Mouse (Mus musculus): ENCODE data around the gene Ppp6r1.

Gene Ppp6r1

DNA sequence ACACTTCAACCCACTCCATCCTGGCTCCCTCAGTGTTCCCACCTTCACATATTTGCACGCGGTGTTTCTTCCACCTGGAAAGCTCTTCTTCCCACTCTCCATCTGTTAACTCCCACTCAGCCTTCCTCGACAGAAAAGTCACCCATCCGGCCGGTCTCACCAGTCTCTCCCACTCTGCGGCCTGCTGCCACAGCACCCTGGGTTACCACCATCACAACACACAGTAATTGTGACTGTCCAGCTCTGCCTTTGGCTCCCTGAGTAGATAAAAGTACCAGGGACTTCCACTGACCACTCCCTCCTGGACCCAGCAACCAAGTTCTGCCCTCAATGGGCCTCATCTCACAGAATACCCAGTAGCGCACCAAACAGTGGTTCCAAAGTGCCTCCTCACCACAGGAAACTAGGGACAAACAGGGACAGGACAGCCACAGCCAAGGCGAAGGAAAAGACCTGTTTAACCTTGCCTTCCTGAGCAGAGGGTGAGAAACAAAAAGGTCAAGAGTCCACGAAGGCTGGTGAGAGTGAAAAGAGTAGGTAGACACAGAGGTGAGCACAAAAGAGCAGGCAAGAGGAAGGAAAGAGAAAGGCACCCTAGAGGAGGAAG is 1.2 kb downstream of the Ppp6r1 start:
- DNase-seq (ENCODE audit: low read depth, low spot score), result no peak

DNA sequence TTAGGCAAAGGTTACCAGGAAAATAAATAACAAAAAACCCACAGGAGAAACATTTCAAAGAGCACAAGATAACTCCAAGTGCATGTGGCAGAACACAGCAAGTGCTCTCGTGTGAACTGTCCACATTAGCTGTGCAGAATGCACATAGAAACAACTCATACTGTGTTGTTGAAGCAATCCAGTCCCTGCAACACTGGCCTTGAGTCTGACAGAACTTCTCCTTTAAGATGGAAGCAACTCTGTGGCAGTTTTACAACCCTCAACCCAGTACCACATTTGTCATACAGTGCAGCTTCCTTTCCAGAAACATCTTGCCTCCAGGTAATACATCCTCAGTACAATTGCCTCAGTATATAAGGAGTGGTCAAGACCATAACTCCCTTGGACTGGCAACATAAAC is 2.0 kb downstream of the Ppp6r1 start:
- DNase-seq (ENCODE audit: low read depth, low spot score), result no peak

DNA sequence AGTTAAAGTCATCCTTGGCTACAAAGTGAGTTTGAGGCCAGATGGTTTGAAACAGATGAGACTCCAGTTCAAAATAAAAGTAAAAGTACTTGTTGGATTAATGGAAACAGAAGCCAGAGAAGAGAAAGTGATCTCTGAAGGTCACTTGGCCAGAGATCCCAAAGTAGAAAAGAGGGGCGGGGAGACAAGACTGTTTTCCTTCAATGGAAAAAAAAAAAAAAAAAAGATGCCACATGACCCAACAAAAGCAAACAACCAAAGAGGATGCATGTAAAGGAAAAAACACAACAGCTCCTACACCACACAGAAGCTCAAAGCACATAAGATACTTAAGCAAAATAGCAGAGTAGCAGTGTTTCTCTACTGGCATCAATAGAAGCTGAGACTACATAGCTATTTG is 2.9 kb downstream of the Ppp6r1 start:
- no peak for DNase-seq (ENCODE audit: low read depth, low spot score)

DNA sequence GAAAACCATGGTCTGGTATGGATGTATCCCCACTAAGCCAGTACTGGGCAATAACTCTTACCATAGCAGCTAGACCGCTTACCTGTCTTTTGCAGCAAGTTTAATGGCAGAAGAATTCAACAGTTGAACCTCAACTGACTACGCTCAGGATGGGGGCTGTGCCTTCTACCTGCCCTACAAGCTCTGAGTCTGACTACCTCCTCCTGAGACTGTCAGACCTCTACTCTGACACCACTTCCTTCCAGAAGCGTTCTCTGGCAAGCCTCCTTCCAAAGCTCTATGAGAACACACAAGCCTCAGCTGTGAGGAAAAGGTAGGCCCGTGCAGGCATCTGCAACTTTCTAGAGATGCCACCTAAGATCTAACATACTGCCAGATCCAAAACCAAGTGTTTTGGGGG is 3.4 kb downstream of the Ppp6r1 start:
- DNase-seq (ENCODE audit: low read depth, low spot score), result no peak

DNA sequence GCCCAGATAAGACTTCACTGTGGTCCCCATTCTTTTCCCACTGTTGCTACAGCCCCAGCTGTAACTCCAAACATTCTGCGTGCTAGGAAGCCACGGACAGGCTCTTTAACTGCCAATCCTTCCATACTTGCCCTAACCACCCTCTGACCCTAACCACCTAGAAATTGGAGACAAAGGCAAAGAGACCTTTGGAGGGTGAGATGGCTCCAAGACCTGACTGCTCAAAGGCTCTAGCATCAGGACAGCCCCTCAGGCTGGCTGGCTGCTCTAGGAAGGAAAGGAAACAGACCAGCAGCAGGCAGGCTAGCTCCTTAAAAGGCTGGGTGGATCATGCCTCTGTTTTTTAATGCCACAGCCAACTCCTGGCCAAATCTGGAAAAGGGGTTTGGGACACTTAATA is 4.6 kb downstream of the Ppp6r1 start:
- no peak for DNase-seq (ENCODE audit: low read depth, low spot score)

DNA sequence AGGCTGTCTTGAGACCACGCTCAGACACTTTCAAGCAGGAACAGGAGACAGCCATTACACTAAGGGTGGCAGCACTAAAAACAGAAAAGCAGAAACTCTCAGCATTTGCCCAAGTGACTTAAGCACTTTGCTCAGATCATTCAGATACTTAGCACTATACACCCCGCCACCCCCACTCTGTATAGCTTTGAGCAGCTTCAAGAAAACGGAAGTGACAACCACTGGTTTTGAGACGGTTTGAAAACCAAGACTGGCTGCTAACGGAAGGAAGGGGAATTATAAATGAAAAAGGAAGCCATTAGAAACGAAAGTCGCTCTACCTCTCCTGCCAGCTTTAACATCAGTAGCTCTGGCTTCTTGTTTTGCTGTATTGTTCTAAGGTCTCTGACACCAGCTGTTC is 5.0 kb downstream of the Ppp6r1 start:
- no peak for DNase-seq (ENCODE audit: low read depth, low spot score)

DNA sequence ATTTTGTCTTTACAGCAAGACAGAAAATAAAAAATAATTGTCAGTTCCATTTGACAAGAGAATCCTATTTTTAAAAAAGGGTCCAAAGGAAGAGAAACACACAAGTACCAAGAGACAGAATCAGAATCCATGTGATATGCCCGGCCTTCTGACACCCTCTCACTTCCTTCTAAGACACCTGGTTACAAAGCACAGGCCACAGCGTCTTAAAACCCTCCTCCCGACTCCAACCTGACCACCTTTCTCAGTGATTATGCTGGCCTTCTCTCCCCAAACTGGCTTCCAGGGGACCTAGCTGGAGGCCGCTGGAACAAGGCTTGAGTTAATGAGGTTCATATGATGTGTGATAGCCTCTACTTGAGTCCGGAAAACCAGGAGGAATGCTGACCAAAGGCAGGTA is 5.5 kb downstream of the Ppp6r1 start:
- no peak for DNase-seq (ENCODE audit: low read depth, low spot score)

DNA sequence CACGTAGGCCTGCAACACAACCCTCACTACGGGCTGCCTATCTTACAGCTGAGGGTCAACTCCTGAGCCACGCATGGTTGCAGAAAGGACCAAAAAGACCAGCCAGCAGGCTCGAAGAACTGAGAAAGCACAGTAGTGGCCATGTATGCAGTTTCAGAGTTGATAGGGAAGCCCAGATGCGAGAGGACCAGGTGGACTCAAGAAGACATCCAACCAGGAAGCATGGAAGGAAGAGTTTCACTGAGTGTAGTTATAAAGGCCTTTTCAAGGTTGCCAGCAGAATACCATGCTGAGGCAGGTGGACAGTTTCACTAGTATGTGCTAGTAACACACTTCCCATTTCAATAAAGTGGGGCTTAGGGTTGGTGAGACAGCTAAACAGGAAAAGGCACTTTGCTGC is 6.1 kb downstream of the Ppp6r1 start:
- DNase-seq (ENCODE audit: low read depth, low spot score), result no peak

DNA sequence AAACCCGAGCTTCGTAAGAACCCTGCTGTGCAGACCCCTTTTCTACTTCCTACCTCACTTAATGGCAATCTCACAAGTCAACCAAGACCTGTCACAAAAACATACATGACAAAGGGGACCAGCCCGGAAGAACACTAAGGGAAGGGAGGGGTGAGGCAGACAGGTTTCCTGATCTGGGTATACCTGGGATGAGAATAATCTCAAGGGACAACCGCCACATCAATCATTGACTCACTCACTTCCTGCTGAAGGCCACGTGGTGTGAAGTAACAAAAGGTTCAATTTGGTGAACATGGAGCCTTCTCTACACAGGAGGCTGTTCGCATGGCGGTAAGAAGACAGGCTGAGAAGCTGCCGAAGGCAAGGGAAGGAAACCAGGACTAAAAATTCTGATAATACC is 7.2 kb downstream of the Ppp6r1 start:
- no peak for DNase-seq (ENCODE audit: low read depth, low spot score)

DNA sequence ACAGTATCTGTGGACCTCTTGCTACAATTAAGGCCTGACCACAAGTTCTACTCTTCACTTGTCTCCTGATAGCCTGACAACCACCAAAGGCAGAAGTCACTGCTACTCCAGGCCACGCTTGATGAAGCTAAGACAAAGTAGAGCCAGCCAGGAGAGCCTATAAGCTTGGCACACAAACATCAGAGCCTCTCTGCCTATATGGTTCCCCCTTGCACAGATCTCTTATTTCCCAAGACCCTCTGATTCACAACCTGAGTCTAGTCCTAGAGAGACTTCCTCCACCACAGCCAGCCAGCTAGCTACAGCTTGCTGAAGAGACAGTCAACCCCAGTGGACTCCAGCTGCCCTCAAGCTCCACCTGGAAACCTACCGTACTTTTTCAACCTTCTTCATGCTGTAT is 10.8 kb downstream of the Ppp6r1 start:
- DNase-seq (ENCODE audit: low read depth, low spot score), result no peak

DNA sequence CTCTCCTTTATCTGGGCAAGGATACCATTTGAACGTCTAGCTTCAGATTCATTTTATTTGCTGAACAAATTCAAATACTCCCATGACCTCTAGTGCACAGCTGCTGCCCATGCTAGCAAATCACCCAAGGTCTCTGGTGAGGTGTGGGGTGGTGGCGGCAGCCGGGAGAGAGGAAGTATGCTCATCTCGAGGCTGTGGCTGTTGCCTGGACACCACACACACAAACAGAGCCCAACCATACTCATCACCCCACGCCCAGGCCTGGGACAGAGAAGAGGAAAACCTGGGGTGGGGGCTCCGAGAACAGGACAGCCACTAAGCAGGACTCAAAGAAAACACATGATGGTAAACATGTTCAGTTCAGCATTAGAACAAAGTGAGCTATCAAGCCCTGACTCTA is 11.5 kb downstream of the Ppp6r1 start:
- no peak for DNase-seq (ENCODE audit: low read depth, low spot score)

DNA sequence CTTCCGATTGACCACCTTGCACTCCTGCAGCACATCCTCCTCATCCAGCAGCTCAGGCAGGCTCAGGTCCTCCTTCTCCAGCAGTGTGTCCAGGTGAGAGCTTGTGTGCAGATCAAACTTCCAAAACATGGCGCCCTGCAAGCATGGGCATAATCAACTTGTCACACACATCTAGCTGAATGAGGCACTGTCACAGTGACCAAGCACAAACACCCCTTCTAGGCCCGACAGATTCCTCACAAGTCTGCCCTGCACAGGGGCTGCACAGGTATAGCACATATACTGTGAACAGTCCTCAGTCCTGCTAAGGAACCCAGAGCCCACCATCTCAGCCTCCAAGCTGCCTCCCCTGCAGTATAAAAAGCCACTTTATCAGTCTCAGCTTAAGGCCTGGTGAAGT is 12.0 kb downstream of the Ppp6r1 start:
- no peak for DNase-seq (ENCODE audit: low read depth, low spot score)

DNA sequence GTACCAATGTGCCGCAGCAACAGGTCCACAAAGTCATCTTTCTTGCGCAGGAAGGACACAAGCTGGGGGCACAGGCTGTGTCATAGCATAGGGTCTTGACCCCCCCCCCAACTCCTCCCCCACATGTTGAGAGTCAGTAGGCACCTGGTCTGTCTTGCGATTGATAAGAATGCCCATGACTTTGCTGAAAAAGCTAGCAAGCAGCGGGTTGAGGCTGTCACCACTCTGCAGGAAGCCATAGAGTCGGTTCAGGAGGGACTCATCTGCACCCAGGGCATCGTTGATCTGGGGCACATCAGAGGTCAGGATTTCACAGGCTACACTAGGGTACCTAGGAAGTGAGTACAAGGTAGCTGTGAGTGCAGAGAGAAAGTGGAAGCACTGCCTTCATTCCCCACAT is 15.6 kb downstream of the Ppp6r1 start:
- DNase-seq (ENCODE audit: low read depth, low spot score), result no peak

DNA sequence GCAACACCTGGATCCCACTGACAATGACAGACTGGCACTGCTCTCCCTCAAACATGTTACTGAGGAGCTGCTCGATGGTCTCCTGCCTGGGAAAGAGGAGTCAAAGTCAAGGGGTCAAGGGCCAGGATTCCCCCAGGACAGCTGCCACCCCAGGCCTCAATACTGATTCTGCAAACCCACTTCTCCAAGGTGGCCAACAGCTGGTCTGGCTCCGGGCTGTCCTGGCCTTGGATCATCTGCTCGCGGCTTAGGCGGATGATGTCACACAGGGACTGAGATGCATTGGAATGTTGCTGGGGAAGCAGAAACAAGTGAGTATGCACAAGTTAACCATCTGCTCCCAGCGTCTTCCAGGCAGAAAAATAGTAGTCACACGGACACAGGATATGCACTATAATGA is 16.9 kb downstream of the Ppp6r1 start:
- DNase-seq (ENCODE audit: low read depth, low spot score), result no peak

DNA sequence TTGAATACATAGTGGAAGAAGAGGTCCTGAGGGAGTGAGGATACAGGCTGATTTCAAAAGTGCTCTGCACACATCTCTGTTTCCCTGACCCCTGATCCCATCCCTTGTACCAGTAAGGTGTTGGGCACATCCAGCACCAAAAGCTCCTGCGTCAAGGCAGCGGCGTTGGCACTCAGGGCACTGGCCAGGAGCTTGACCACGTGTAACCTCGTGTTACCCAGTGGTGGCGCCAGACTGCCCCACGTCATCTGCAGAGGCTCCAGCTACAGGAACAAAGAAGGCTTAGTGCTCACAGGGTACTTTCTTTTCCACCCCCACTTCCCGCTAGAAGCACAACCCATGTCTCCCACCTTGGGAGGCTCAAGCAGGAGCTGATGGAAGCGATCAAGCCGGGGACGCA is 17.7 kb downstream of the Ppp6r1 start:
- DNase-seq (ENCODE audit: low read depth, low spot score), result no peak

DNA sequence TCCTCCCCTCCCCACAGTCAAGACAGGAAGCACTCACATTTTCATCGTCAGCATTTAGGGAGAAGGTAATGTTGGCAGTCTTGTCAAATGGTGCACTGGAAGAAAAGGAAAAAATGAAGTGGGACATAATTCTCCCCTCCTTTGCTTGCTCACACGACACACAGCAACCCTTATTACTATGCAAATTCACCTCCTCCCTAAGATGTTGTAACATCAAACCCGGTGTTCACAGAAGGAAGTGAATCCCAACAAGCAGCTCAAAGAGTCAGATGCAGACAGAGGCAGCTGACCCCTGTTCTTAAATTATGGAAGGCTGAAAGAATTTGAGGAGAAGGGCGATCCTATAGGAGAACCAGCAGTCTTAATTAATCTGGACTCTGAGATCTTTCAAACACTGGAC is 22.6 kb downstream of the Ppp6r1 start:
- no peak for DNase-seq (ENCODE audit: low read depth, low spot score)

DNA sequence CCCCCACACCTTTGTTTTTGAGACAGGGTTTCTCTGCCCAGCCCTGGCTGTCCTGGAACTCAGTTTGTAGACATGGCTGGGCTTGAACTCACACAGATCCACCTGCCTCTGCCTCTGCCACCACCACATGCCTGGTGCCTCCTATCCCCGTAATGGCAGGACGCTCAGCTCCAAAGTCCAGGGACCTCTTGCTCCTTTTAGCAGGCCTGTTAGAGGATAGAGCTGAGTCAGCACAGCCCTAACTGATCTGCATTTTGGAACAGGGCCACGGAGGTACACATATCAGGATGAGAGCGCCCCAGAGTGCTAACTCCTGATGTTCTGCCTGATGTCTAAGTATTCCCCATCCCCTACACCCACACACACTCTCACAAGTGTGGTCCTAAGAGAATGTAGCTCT is 27.8 kb downstream of the Ppp6r1 start, which contains the start of gene Tmem86b:
Gene Tmem86b, minus strand, starts transcription at position 392 of the 400 bp plus-strand sequence.
- DNase-seq (ENCODE audit: low read depth, low spot score), result no peak

DNA sequence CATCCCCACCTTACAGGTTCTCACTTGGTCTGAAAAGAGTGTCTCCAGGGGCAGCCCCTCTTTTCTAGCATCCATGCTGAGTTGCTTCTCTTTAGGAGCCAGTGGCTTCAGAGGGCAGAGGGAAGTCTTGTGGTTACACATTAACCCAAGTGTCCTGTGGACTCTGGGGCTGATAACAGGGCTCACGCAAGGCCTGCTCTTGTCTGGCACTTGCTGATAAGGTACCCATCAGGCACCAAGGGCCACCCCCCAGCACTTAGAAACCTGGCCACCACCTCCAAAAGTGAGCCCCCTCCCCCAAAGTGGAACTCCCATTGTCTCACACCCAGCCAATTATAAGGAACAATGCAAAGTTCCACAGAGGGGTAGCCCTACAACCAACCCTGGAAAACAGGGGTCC is 28.6 kb downstream of the Ppp6r1 start:
- no peak for DNase-seq (ENCODE audit: low read depth, low spot score)

DNA sequence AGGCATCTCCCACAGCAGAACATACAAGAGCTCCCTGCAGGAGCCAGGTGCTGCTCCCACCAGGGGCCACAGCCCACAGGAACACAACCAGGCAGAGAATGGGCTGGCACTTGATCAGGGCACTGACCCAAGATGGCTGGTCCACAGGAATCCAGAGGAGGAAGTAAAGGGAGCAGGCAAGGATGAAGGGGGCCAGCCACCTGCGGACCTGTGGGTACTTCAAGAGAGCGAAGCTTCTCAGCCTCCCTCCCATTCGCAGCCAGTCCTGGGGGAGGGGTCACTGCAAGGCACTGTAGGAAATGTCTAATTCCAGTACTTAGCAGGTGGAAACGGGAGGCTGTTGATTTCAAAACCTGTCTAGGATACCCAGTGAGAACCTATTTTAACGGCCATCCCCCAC is 29.2 kb downstream of the Ppp6r1 start:
- DNase-seq (ENCODE audit: low read depth, low spot score), result no peak

DNA sequence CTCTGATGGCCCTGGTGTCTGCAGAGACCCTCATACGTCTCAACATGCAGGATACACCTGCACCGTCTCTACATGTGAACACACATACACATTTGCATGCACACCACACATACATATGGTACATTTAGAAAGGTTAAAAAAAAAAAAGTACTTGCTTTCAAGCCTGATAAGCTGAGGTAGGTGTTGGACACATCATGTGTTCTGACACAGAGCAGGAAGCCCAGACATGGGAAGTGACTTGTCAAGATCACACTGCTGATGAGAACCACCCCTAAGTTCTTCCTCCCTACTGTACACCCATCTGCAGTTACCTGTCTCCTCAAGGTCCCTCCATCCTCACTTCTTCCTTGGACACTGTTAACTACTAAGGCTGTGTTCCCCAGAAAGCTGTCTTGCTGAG is 32.9 kb downstream of the Ppp6r1 start:
- no peak for DNase-seq (ENCODE audit: low read depth, low spot score)

DNA sequence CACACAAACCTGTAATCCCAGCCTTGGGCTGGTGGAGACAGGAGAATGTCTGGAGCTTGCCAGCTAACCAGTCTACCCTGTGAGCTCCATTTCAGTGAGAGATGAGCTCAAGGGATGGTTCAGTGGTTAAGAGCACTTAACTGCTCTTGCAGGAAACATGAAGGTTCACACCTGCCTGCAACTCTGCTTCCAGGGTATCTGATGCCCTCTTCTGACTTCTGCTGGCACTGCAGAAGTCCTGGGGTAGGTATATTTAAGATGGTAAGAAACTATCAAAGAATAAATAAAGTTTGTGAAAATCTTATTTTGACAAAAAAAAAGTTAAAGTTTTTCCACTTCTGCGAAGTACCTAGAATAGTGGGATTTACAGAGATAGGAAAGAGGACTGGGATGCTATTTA is 34.5 kb downstream of the Ppp6r1 start:
- DNase-seq (ENCODE audit: low read depth, low spot score), result no peak

DNA sequence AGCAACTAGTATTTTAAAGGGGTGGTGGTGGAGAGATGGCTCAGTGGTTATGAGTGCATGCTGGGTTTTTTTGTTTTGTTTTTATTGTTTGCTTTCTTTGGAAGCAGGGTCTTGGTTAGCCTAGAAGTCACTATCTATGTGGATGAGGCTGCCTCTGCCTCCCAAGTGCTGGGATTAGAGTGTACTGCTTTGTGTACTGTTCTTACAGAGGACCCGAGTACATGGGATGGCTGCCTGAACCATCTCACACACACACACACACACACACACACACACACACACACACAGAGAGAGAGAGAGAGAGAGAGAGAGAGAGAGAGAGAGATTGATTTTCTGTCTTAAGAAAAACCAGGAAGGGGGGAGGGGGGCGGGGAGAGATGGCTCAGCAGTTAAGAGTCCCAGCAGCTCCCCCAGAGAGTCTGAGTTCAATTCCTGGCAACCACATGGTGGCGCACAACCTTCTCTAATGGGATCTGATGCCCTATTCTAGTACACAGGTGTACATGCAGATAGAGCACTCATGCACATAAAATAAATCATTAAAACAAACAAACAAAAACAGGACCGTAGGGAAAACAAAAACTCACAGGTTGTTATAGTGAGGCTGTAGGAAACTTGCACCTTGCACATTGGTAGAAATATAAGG is 35.2 kb downstream of the Ppp6r1 start:
- peak; percentile 33 for DNase-seq (ENCODE audit: low read depth, low spot score)

DNA sequence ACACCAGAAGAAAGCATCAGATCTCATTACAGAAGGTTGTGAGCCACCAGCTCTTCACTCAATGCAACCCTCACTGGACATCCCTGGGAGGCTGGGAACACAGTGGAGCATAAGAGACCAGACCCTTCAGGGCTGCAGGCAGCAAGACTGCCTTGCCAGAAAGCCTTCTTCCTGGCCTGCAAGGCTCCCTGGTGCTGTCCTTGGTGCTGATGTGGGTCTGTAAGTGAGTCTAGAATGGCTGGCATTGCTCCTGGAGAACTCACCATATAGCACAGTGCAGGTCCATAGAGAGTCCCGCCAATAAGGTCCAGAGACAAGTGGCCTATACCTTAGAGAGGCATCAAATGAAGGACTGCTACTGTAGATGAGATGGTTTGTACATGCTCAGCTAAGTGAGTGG is 38.8 kb downstream of the Ppp6r1 start:
- no peak for DNase-seq (ENCODE audit: low read depth, low spot score)

Data from retina, adult 2 months (tissue).